Mouse (Mus musculus) kidney, adult 2 months (tissue): ENCODE results near the gene Tigit.

Experiments
- CTCF ChIP-seq: fragments of 200-500 bp; conservative IDR thresholded peaks from 2 replicates; pipeline ENCODE4 v1.5.1; 2011; ENCODE audit warnings: low read depth, mild to moderate bottlenecking, control low read depth, low read length, moderate library complexity, mixed read lengths; ENCODE audit not compliant: insufficient read depth, insufficient read length
- POLR2A ChIP-seq: fragments of 200-500 bp; IDR thresholded peaks from one replicate; pipeline ENCODE4 v1.6.1; 2011; ENCODE audit warnings: low read depth, low read length, control low read depth

DNA sequence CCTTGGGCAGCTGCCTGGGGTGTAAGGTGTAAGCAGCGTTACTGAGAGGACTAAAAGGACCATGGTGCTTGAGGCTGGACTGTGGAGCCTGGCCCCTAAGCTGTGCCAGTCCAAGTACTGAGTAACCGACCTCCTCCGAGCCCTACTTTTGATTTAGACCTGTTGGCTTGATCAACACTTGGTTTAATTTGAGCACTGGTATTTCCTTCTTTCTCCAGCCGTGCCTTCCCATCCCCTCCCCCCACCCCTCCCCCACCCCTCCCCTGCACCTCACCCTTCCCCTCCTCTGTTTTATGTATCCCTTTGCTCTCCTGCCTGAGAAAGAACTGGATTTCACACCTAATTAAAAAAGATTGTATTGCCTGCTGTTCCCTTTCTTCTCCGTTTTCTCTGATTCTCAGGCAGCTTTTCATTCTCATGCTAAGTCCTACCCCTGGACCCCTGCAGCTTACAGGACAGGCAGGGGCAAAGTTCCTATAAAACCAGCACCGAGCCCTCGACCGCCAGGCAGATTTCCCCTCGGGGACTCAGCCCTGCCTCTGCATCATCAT lies 60.3 kb downstream of the Tigit start:
- TF ChIP-seq CTCF (no peak), POLR2A (no peak)
